Mouse (Mus musculus) lung, postnatal 0 days (tissue): Measurements from ENCODE around the gene Med12. TPM values are rescaled to one million over a fixed set of nuclear protein-coding genes. Genes with fewer than 3 reads are reported as not detected.

Experiments
- ATAC-seq: fragments of 200-750 bp; cut with Nextera tagmentation; 2 replicates; pipeline ENCODE4 v1.8.0; 2017; ENCODE audit warnings: moderate library complexity
- DNase-seq: peaks from one replicate; pipeline ENCODE4 v3.0.0-alpha.2; 2016; ENCODE audit warnings: low spot score
- H3K27ac ChIP-seq: fragments of 300-500 bp; sonication (generic); 2 replicates; pipeline ENCODE4 v1.5.1; 2014; ENCODE audit warnings: antibody characterized with exemption, mild to moderate bottlenecking, low read length, mixed read lengths
- H3K27me3 ChIP-seq: fragments of 300-500 bp; sonication (generic); replicated peaks from 2 replicates; pipeline ENCODE4 v1.6.1; 2014; ENCODE audit warnings: low read length, mixed read lengths; ENCODE audit not compliant: insufficient read depth
- H3K36me3 ChIP-seq: fragments of 300-500 bp; sonication (generic); 2 replicates; pipeline ENCODE4 v1.6.1; 2014; ENCODE audit warnings: low read length, mixed read lengths; ENCODE audit not compliant: insufficient read depth
- H3K4me1 ChIP-seq: fragments of 300-500 bp; sonication (generic); 2 replicates; pipeline ENCODE4 v1.6.1; 2014; ENCODE audit warnings: antibody characterized with exemption, low read depth, low read length, mixed read lengths; ENCODE audit not compliant: insufficient read depth
- H3K4me2 ChIP-seq: fragments of 300-500 bp; sonication (generic); replicated peaks from 2 replicates; pipeline ENCODE4 v1.6.1; 2014; ENCODE audit warnings: low read depth, mild to moderate bottlenecking, low read length, moderate library complexity, mixed read lengths
- H3K4me3 ChIP-seq: fragments of 300-500 bp; sonication (generic); 2 replicates; pipeline ENCODE4 v1.5.1; 2014; ENCODE audit warnings: low read depth, low read length
- H3K9ac ChIP-seq: fragments of 300-500 bp; sonication (generic); replicated peaks from 2 replicates; pipeline ENCODE4 v1.6.1; 2014; ENCODE audit warnings: low read depth, mild to moderate bottlenecking
- H3K9me3 ChIP-seq: fragments of 300-500 bp; sonication (generic); 2 replicates; pipeline ENCODE4 v1.6.1; 2016; ENCODE audit warnings: low read length, mixed read lengths
- CTCF ChIP-seq: IDR thresholded peaks from 2 replicates; pipeline ENCODE4 v1.5.1; 2016; ENCODE audit warnings: antibody characterized with exemption, mild to moderate bottlenecking
- EP300 ChIP-seq: IDR thresholded peaks from 2 replicates; pipeline ENCODE4 v1.6.1; 2016; ENCODE audit warnings: antibody characterized with exemption, mild to moderate bottlenecking, control low read depth
- WGBS: fragments of 180-500 bp; shearing (Covaris S2); extraction: QIAGEN DNeasy Blood & Tissue Kit; methylation state at CpG from one replicate; pipeline ENCODE4 v1.1.7; 2014; 5-methylcytosine and 5-hydroxymethylcytosine counted together
- polyA plus RNA-seq: library from polyadenylated mRNA; unstranded; fragments of >200 nt; fragmentation: Nextera tagmentation; extraction: Ambion mirVana; gene quantifications from 2 replicates; pipeline ENCODE4 v1.2.1, GENCODE M21; 2015

Med12 gene
- polyA plus RNA-seq, 1 experiment from 2014 or later = 20.6 TPM

DNA sequence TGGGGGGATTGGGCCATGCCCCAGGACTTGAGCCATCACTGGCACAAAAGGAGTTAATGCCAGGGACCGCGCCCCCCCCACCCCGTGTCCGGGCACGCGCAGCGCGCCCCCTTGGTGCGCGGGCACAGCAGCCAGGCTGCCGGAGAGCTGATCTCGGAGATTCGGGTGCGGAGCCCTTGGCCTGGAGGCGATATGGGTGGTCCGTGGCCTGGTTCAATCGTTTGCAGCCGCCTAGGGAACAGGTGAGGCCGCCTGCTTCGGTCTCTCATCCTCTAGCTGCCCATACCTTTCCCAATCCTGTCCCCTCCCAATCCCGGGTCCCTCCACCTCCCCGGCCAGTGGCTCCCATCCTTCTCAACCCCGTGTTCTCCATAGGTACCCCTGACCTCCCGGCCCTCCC is 25.2 kb downstream of the Med12 start, which contains the start of gene Nlgn3:
Nlgn3 (plus strand) TSS at position 114 of the 400 bp plus-strand sequence.
- Histone ChIP-seq H3K4me2 (peak within 1 kb of the TSS; percentile 37), H3K36me3 (no peaks in the 10 kb centered on the region), H3K4me3 (no peak within 1 kb of the TSS), H3K4me1 (no peaks in the 10 kb centered on the region), H3K27ac (no peak within 1 kb of the TSS), H3K27me3 (no peaks in the 10 kb centered on the region), H3K9ac (no peak within 1 kb of the TSS), H3K9me3 (no peaks in the 10 kb centered on the region)
- DNase-seq (no peak), ATAC-seq (no peak)
- WGBS = 12% methylated on average over 15 of the region's 24 CpGs
- no peak for TF ChIP-seq EP300
- TF ChIP-seq CTCF = no peak

DNA sequence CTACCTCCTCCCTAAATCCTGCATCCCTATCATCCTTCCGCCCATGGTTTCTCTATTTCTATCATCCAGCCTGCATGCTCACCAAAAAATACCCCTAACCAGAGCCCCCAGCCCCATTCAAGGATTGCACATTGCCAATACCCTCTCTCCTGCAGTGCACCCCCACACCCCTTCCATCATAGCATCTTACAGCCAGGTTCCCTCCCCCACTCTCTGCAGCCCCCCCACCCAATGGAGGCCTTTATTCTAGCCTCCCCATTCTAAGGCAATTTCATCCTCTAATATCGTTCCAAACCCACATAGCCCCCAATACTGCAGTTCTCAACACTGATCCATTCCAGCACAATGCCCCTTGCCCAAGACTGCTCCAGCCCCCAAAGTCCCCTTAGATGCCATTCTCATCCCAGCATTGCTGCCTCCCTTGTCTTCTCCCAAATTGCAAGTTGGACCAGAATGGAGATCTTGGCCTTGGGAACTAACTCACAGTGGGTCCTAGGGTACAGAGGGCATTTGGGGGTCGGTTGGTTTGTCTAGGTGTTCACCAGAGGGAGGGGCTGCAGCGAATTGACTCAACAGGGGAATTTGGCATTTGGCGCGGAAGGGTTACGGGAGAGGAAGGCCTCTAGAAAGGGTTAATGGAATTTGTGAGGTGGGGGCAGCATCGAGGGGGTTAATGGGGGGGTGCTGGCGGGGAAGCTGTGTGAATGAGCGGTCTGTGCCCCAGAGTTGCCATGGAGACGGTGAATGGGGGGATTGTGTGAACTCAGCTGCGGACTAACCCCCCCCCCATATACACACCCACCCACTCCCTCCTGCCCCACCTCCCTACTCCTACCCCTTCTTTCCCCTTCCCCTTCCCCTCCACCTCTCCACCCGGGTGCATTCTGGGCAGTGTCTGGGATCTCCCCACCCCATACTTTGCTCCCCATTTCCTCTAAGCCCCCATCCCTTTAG is 25.9 kb downstream of the Med12 start:
- ATAC-seq (no peak), DNase-seq (no peak)
- Histone ChIP-seq H3K4me1 (no peaks in the 10 kb centered on the region), H3K9me3 (no peaks in the 10 kb centered on the region), H3K27ac (no peak overlapping the region), H3K4me2 (peak overlapping the region; percentile 37), H3K27me3 (no peaks in the 10 kb centered on the region), H3K4me3 (no peak overlapping the region), H3K9ac (no peak overlapping the region), H3K36me3 (no peaks in the 10 kb centered on the region)
- WGBS = 19% methylated on average over 10 of the region's 13 CpGs
- TF ChIP-seq EP300 (no peak), CTCF (no peak)

- TF ChIP-seq CTCF (no peak), EP300 (no peak)
- no peaks in the 10 kb centered on the region for H3K36me3 ChIP-seq
- H3K9me3 ChIP-seq = no peaks in the 10 kb centered on the region
- no peak for DNase-seq
- no peak overlapping the region for H3K4me3 ChIP-seq
- no peaks in the 10 kb centered on the region for H3K27me3 ChIP-seq
- 31% methylated on average over 12 of the region's 13 CpGs for WGBS
- peak overlapping the region; percentile 34; the same call in 1 of the 2 replicates for H3K4me2 ChIP-seq
- H3K27ac ChIP-seq = no peak overlapping the region
- no peak overlapping the region for H3K9ac ChIP-seq
- ATAC-seq = no peak
- no peaks in the 10 kb centered on the region for H3K4me1 ChIP-seq
Observed at GRCm38 (mm10) chrX:101300427-101301030, 26.7 kb downstream of the Med12 start.

DNA sequence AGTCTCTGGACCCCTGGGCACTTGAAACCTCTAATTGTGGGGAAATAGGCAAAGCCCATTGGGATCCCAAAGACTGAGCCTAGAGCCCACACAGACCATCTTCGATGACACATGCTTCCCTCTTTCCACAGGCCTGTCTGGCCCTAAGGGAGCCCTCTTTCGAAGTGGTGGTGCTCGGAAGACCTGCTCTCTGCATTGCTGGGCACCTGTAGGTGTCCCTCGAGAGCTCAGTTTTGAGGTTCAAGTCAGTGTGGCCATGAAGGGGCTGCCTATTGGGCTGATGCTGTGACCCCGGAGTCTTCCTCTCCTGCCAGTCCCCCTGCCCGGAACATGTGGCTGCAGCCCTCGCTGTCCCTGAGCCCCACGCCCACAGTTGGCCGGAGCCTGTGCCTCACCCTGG is 27.8 kb downstream of the Med12 start:
- ATAC-seq (no peak), DNase-seq (no peak)
- Histone ChIP-seq H3K4me2 (no peak overlapping the region), H3K4me1 (no peaks in the 10 kb centered on the region), H3K9ac (no peak overlapping the region), H3K36me3 (no peaks in the 10 kb centered on the region), H3K27me3 (no peaks in the 10 kb centered on the region), H3K27ac (no peak overlapping the region), H3K4me3 (no peak overlapping the region), H3K9me3 (no peaks in the 10 kb centered on the region)
- TF ChIP-seq EP300 = no peak
- TF ChIP-seq CTCF = no peak
- WGBS = 73% methylated on average over 7 of the region's 9 CpGs

DNA sequence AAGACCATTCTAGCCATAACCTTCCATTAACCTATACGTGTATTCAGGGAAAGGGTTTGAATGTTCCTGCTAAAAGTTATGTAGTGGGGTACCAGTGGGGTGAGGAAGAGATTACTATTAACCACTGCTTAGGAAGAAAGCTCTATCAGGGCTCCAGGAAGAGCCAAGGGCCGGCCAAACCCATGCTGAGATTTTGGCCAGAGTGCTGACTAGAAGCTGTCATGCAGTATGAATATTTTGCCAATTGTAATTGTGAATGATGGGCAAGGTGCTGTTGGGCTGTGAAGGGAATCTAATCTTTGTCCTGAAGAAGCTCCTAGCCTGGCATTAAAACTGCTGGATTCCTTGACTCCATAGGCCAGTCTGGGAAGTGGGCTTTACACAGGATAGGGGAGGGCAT is 30.8 kb downstream of the Med12 start:
- no peak overlapping the region for H3K27ac ChIP-seq
- no peaks in the 10 kb centered on the region for H3K4me1 ChIP-seq
- no peak overlapping the region for H3K9ac ChIP-seq
- no peak for TF ChIP-seq CTCF
- no peak for TF ChIP-seq EP300
- no peak for DNase-seq
- no peak overlapping the region for H3K4me2 ChIP-seq
- ATAC-seq = no peak
- no peaks in the 10 kb centered on the region for H3K36me3 ChIP-seq
- no peaks in the 10 kb centered on the region for H3K27me3 ChIP-seq
- no peaks in the 10 kb centered on the region for H3K9me3 ChIP-seq
- no peak overlapping the region for H3K4me3 ChIP-seq
- 71% methylated on average over 2 of the region's 2 CpGs for WGBS

DNA sequence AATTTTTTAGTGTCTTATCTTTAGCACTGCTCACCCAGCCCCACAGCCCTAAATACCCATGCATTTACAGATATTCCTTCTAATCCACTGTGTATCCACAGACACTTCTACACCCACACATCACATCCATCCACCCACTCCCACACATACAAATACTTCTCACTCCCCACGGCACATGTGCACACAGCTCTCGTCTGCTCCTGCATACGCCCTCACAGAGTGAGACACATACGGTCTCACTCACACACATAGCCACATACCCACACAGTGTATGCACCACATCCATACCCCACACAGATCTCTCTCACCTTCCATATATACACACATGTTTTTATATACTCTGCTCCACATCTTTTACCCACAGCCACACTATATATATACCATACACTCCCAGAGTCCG is 35.5 kb downstream of the Med12 start:
- Histone ChIP-seq H3K4me3 (no peak overlapping the region), H3K27me3 (no peaks in the 10 kb centered on the region), H3K36me3 (no peaks in the 10 kb centered on the region), H3K4me2 (no peak overlapping the region), H3K4me1 (no peaks in the 10 kb centered on the region), H3K27ac (no peak overlapping the region), H3K9me3 (no peaks in the 10 kb centered on the region), H3K9ac (no peak overlapping the region)
- no peak for ATAC-seq
- WGBS = 89% methylated on average over 5 of the region's 5 CpGs
- no peak for DNase-seq
- TF ChIP-seq CTCF (no peak), EP300 (no peak)
